Mouse (Mus musculus) heart, embryonic 12.5 days (tissue): ENCODE measurements around the gene Fam155a. TPM values are rescaled to one million over a fixed set of nuclear protein-coding genes. Genes with fewer than 3 reads are reported as not detected.
"Not testable (repeated sequence)": the region's sequence is repeated elsewhere in the genome, so short reads cannot be mapped to it uniquely, and the experiment has no call there.

Experiments
- ATAC-seq: fragments of 200-750 bp; cut with Nextera tagmentation; 2 replicates; pipeline ENCODE4 v1.8.0; 2017; ENCODE audit warnings: moderate TSS enrichment, moderate library complexity; ENCODE audit not compliant: insufficient number of reproducible peaks, low FRiP score
- H3K27ac ChIP-seq: fragments of 300-500 bp; sonication (generic); 2 replicates; pipeline ENCODE4 v1.5.1; 2016; ENCODE audit warnings: mild to moderate bottlenecking, moderate library complexity; ENCODE audit not compliant: poor library complexity, severe bottlenecking
- H3K27me3 ChIP-seq: fragments of 300-500 bp; sonication (generic); replicated peaks from 2 replicates; pipeline ENCODE4 v1.6.1; 2016; ENCODE audit warnings: mild to moderate bottlenecking, moderate library complexity
- H3K36me3 ChIP-seq: fragments of 300-500 bp; sonication (generic); 2 replicates; pipeline ENCODE4 v1.6.1; 2016; ENCODE audit warnings: mild to moderate bottlenecking, moderate library complexity
- H3K4me1 ChIP-seq: fragments of 300-500 bp; sonication (generic); replicated peaks from 2 replicates; pipeline ENCODE4 v1.6.1; 2016; ENCODE audit warnings: mild to moderate bottlenecking
- H3K4me2 ChIP-seq: fragments of 300-500 bp; sonication (generic); 2 replicates; pipeline ENCODE4 v1.6.1; 2016; ENCODE audit warnings: mild to moderate bottlenecking, moderate library complexity
- H3K4me3 ChIP-seq: fragments of 300-500 bp; sonication (generic); 2 replicates; pipeline ENCODE4 v1.5.1; 2016; ENCODE audit warnings: mild to moderate bottlenecking
- H3K9ac ChIP-seq: fragments of 300-500 bp; sonication (generic); 2 replicates; pipeline ENCODE4 v1.6.1; 2016; ENCODE audit warnings: mild to moderate bottlenecking, moderate library complexity
- H3K9me3 ChIP-seq: fragments of 300-500 bp; sonication (generic); replicated peaks from 2 replicates; pipeline ENCODE4 v1.6.1; 2016; ENCODE audit warnings: mild to moderate bottlenecking, moderate library complexity
- WGBS: fragments of 180-500 bp; shearing (Covaris S2); methylation state at CpG from one replicate; pipeline ENCODE4 v1.1.7; 2016; 5-methylcytosine and 5-hydroxymethylcytosine counted together
- polyA plus RNA-seq: library from polyadenylated mRNA; unstranded; fragments of >200 nt; fragmentation: Nextera tagmentation; extraction: Ambion mirVana; gene quantifications from 2 replicates; pipeline ENCODE4 v1.2.1, GENCODE M21; 2016

The Fam155a gene
- 0.13 and 0.18 TPM in 2 replicates for polyA plus RNA-seq

DNA sequence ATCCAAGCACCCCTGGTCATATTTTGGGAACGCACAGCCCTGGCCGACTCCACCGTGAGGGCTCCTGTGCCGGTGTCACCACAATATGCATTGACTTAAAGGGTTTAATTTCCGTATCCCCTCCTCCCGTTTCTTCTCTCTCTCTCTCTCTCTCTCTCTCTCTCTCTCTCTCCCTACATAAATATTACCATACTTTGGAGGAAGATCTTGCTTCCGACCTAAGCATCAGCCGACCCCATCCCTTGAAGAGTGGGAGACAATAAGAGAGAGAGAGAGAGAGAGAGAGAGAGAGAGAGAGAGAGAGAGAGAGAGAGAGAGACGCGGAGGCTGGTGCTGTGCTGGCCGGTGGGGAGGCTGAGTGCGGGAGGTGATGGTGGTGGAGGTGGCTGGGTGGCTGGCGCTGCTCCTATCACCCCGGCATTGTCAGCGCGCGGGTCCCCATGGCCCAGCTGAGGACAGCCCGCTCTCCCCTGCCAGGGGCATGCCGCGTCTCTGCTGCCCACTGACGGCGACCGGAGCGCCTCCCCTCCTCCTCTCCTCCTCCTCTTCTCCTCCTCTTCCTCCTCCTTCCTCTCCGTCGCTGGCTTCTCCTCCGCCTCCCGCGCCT is at the start of gene Fam155a:
TSS of gene Fam155a (minus strand) at position 163 of the 607 bp plus-strand sequence.
- Histone ChIP-seq H3K4me1 (peaks cover 18% of the 10 kb centered on the region), H3K9ac (peak within 1 kb of the TSS; percentile 52), H3K9me3 (no peaks in the 10 kb centered on the region; the same call in 1 of the 2 replicates), H3K36me3 (no peaks in the 10 kb centered on the region), H3K4me2 (peak within 1 kb of the TSS; percentile 99), H3K27ac (no peak within 1 kb of the TSS), H3K4me3 (peak within 1 kb of the TSS; percentile 76), H3K27me3 (peaks cover 50% of the 10 kb centered on the region)
- no peak; the same call in 1 of the 2 replicates for ATAC-seq
- under 1% methylated on average over 28 of the region's 29 CpGs for WGBS

- no peaks in the 10 kb centered on the region for H3K4me1 ChIP-seq
- H3K27ac ChIP-seq = no peak overlapping the region
- H3K4me2 ChIP-seq = no peak overlapping the region
- H3K36me3 ChIP-seq = no peaks in the 10 kb centered on the region
- no peak for ATAC-seq
- H3K4me3 ChIP-seq = no peak overlapping the region
- H3K9ac ChIP-seq = no peak overlapping the region
- peaks cover 4% of the 10 kb centered on the region; the same call in 1 of the 2 replicates for H3K9me3 ChIP-seq
- WGBS = 72% methylated on average over 8 of the region's 8 CpGs
- no peaks in the 10 kb centered on the region for H3K27me3 ChIP-seq
Observed at GRCm38 (mm10) chr8:9813273-9813946, 42.4 kb upstream of the Fam155a start.

GRCm38 (mm10) chr8:9810955-9811530 is 40.1 kb upstream of the Fam155a start:
- H3K9ac ChIP-seq = no peak overlapping the region
- 68% methylated on average over 12 of the region's 12 CpGs for WGBS
- no peak for ATAC-seq

DNA sequence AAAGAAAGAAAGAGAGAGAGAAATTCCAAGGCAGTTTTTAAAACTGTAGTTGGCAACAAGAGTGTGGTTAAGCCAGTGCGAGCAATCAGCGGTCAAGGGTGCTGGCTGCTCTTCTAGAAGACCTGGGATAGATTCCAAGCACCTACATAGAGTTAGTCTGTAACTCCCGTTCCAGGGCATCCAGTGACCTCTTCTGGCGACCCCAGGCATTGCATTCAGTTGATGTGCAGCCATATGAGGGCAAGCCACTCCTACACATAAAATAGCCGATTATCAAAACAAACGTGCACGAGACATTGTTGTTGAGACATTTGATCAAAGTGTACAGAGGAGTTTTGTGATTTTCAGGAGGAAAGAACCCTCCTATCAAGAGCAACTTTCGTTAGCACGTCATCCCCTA is 37.6 kb upstream of the Fam155a start:
- Histone ChIP-seq H3K9ac (no peak overlapping the region), H3K27ac (no peak overlapping the region), H3K4me1 (no peaks in the 10 kb centered on the region), H3K9me3 (peaks cover 9% of the 10 kb centered on the region; the same call in 1 of the 2 replicates), H3K27me3 (no peaks in the 10 kb centered on the region), H3K36me3 (no peaks in the 10 kb centered on the region), H3K4me3 (no peak overlapping the region), H3K4me2 (no peak overlapping the region)
- ATAC-seq = no peak
- 81% methylated on average over 9 of the region's 9 CpGs for WGBS

More at GRCm38 (mm10) chr8:9810955-9811530, 40.1 kb upstream of the Fam155a start:
- Histone ChIP-seq H3K9me3 (peaks cover 5% of the 10 kb centered on the region; the same call in 1 of the 2 replicates), H3K27ac (no peak overlapping the region), H3K4me2 (no peak overlapping the region), H3K27me3 (no peaks in the 10 kb centered on the region), H3K36me3 (no peaks in the 10 kb centered on the region), H3K4me1 (no peaks in the 10 kb centered on the region), H3K4me3 (no peak overlapping the region)

DNA sequence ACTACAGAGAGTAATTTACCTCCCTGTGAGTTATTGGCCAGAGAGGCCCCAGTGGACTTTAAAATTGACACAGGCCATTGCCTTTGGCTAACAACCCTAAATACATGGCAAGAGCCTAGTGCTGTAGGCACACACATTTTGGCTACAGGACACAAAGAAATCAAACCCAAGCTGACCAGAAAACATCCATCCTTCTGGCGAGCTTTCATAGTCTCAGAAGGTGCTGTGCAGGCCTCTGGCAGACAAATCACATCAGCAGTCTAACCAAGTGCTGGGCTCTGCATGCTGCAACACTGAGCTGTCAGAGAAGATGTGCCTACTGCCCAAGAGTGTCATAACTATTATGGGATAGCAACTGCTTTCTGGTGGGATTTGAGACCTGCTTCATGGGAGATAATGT is 34.7 kb upstream of the Fam155a start:
- WGBS = 63% methylated on average over 1 of the region's 1 CpGs

DNA sequence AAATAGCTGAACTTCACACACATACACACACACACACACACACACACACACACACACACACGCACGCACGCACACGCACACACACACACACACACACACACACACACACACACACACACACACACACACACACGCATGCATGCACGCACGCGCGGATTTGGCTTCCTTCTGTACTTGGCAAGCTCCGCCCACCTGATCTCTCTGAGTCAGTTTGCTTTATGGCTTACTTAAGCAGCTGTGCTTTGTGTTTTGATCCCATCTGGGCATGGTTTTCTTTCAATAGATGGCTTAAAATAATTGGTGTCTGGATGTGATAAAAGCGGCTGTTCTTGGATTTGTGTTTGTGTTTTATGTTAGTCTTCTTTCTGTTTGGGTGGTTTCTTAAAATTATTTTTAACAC is 29.4 kb upstream of the Fam155a start:
- not testable (repeated sequence) for H3K4me3 ChIP-seq, ATAC-seq, H3K27ac ChIP-seq, H3K27me3 ChIP-seq, H3K9me3 ChIP-seq, H3K9ac ChIP-seq, H3K36me3 ChIP-seq, H3K4me2 ChIP-seq, H3K4me1 ChIP-seq
- 91% methylated on average over 8 of the region's 11 CpGs for WGBS

More for the DNA sequence above, 34.7 kb upstream of the Fam155a start:
- H3K4me2 ChIP-seq = no peak overlapping the region
- H3K4me3 ChIP-seq = no peak overlapping the region
- ATAC-seq = no peak
- no peaks in the 10 kb centered on the region for H3K27me3 ChIP-seq
- H3K4me1 ChIP-seq = no peaks in the 10 kb centered on the region
- no peaks in the 10 kb centered on the region for H3K36me3 ChIP-seq
- H3K27ac ChIP-seq = no peak overlapping the region
- peaks cover 9% of the 10 kb centered on the region; the same call in 1 of the 2 replicates for H3K9me3 ChIP-seq
- no peak overlapping the region for H3K9ac ChIP-seq

DNA sequence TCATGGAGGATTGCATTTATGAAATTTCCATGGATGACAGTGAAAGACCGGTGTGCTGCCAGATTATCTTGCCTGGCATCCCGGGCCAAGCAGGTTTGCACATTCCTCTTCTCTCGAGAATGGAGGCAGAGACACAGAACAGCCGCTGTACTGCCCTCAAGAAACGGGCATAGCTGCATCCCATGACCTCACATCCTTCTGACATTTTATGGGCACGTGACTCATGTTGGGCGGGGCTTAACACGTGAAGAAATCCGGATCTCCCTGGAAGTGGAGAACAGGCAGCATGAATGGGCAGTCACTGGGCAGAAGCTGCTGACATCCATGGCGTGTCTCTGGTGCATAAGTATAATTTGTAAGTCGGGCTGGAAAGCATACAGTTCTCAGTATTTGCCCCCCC is 29.0 kb upstream of the Fam155a start:
- Histone ChIP-seq H3K27me3 (no peaks in the 10 kb centered on the region), H3K4me1 (no peaks in the 10 kb centered on the region)
- WGBS = 77% methylated on average over 11 of the region's 11 CpGs

DNA sequence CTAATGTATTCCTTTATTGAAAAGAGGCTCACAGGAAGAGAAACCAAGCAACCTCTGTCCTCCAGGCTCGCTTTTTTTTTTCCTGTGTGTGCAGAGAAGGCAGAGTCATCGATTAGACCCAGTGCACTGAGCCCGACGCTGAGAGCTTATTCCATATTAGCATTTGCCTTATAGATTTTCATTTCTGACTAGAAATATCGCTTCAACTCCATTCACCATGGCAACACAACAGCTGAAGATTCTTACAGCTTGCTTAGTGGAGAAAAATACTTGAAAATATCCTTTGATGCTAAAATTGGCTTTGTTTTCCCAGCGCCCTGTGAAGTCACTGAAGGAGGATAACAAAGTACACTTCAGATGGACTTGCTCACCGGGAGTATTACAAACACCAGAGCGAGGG is 26.6 kb upstream of the Fam155a start:
- Histone ChIP-seq H3K4me3 (no peak overlapping the region), H3K9ac (no peak overlapping the region), H3K36me3 (no peaks in the 10 kb centered on the region), H3K9me3 (no peaks in the 10 kb centered on the region), H3K4me1 (no peaks in the 10 kb centered on the region), H3K27me3 (no peaks in the 10 kb centered on the region), H3K27ac (no peak overlapping the region), H3K4me2 (no peak overlapping the region)
- no peak for ATAC-seq
- WGBS = 77% methylated on average over 8 of the region's 8 CpGs

More for the DNA sequence above, 29.0 kb upstream of the Fam155a start:
- H3K9me3 ChIP-seq = 0 out of 2 replicates have a peak, but pooled peaks cover 4% of the 10 kb centered on the region
- H3K36me3 ChIP-seq = no peaks in the 10 kb centered on the region
- H3K4me2 ChIP-seq = no peak overlapping the region
- H3K9ac ChIP-seq = no peak overlapping the region
- H3K27ac ChIP-seq = no peak overlapping the region
- ATAC-seq = no peak
- no peak overlapping the region for H3K4me3 ChIP-seq

DNA sequence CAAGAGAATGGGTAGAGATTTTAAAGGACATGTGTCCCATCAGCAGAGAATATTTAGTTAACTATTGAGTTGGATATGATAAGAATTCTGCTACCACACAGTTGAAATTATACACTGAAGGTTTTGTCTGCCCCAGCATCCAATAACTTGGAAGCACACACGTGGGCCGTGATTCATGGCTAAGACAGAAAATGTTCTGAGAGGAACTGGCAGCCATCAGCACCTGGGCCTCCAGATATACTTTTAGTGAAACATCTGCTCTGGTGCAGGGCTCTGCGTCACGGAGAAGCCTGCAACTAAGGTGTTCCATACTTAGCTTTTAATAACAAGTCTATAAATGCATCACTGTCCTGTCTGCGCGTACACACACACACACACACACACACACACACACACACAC is 24.8 kb upstream of the Fam155a start:
- no peaks in the 10 kb centered on the region for H3K4me1 ChIP-seq
- H3K9me3 ChIP-seq = no peaks in the 10 kb centered on the region
- H3K27ac ChIP-seq = no peak overlapping the region
- ATAC-seq = no peak
- H3K9ac ChIP-seq = no peak overlapping the region
- no peaks in the 10 kb centered on the region for H3K36me3 ChIP-seq
- no peak overlapping the region for H3K4me2 ChIP-seq
- 89% methylated on average over 6 of the region's 6 CpGs for WGBS
- H3K27me3 ChIP-seq = no peaks in the 10 kb centered on the region
- no peak overlapping the region for H3K4me3 ChIP-seq

DNA sequence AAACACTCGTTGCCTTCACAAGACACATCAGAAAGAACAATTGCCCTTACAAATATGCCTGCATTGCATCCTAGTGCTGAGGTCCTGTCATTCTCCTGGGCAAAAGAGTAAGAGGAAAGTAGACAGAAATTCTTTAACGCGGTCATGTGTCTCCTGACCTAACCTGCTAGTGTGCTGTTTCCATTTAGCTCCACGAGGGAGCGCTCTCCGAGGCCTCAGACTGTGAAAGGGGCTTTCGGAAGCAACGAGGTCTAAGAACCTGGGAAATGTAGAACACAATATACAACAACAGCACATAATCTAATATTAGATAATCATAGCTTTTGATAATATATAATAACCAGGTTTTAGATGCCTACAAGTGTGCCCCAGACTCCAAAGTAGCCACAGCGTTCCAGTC is 22.4 kb upstream of the Fam155a start:
- H3K4me3 ChIP-seq = no peak overlapping the region
- WGBS = 58% methylated on average over 9 of the region's 9 CpGs
- H3K36me3 ChIP-seq = no peaks in the 10 kb centered on the region
- H3K9me3 ChIP-seq = no peaks in the 10 kb centered on the region
- no peak overlapping the region for H3K4me2 ChIP-seq
- no peaks in the 10 kb centered on the region for H3K27me3 ChIP-seq
- ATAC-seq = no peak
- no peak overlapping the region for H3K27ac ChIP-seq
- no peak overlapping the region for H3K9ac ChIP-seq
- no peaks in the 10 kb centered on the region for H3K4me1 ChIP-seq

DNA sequence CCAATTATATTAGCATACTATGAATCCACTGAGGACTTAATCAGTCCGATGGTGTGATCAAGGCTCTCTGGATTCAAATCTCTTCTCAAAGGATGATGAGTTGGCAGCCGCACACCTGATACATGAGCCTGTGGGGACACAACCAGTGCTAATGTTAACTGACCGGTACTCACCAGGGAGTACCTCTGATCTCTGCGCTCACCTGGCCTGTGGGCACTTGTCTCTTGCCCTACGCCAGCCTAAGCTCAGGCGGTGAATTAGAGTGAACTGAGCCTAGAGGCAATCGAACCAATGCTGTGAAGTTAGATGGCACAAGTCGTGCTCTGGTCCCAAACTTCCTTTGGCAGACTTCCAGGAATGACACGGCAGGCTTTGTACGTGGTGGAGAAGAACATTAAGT is 9.4 kb upstream of the Fam155a start:
- H3K36me3 ChIP-seq = no peaks in the 10 kb centered on the region
- no peaks in the 10 kb centered on the region for H3K9me3 ChIP-seq
- no peak for ATAC-seq
- H3K27me3 ChIP-seq = peaks cover 5% of the 10 kb centered on the region; the same call in 1 of the 2 replicates
- H3K9ac ChIP-seq = no peak overlapping the region
- WGBS = 75% methylated on average over 10 of the region's 10 CpGs
- no peaks in the 10 kb centered on the region for H3K4me1 ChIP-seq
- no peak overlapping the region for H3K27ac ChIP-seq
- H3K4me2 ChIP-seq = no peak overlapping the region
- H3K4me3 ChIP-seq = no peak overlapping the region
